Mouse (Mus musculus) stomach, embryonic 15.5 days (tissue): ENCODE data around the gene Pde3b. TPM values are rescaled to one million over a fixed set of nuclear protein-coding genes. Genes with fewer than 3 reads are reported as not detected.

ENCODE experiments used
- ATAC-seq: fragments of 200-750 bp; cut with Nextera tagmentation; 2 replicates; pipeline ENCODE4 v1.8.0; 2017; ENCODE audit warnings: low read depth, moderate number of reproducible peaks, moderate TSS enrichment; ENCODE audit not compliant: insufficient read depth, low FRiP score
- H3K27ac ChIP-seq: fragments of 300-500 bp; sonication (generic); 2 replicates; pipeline ENCODE4 v1.5.1; 2015; ENCODE audit warnings: mild to moderate bottlenecking, inconsistent platforms
- H3K27me3 ChIP-seq: fragments of 300-500 bp; sonication (generic); replicated peaks from 2 replicates; pipeline ENCODE4 v1.6.1; 2015; ENCODE audit warnings: inconsistent platforms
- H3K36me3 ChIP-seq: fragments of 300-500 bp; sonication (generic); 2 replicates; pipeline ENCODE4 v1.6.1; 2015; ENCODE audit warnings: inconsistent platforms
- H3K4me1 ChIP-seq: fragments of 300-500 bp; sonication (generic); 2 replicates; pipeline ENCODE4 v1.6.1; 2015; ENCODE audit warnings: inconsistent platforms
- H3K4me2 ChIP-seq: fragments of 300-500 bp; sonication (generic); 2 replicates; pipeline ENCODE4 v1.6.1; 2015; ENCODE audit warnings: mild to moderate bottlenecking, inconsistent platforms
- H3K4me3 ChIP-seq: fragments of 300-500 bp; sonication (generic); replicated peaks from 2 replicates; pipeline ENCODE4 v1.5.1; 2015; ENCODE audit warnings: inconsistent platforms
- H3K9ac ChIP-seq: fragments of 300-500 bp; sonication (generic); 2 replicates; pipeline ENCODE4 v1.6.1; 2015; ENCODE audit warnings: inconsistent platforms
- H3K9me3 ChIP-seq: fragments of 300-500 bp; sonication (generic); 2 replicates; pipeline ENCODE4 v1.6.1; 2016; ENCODE audit warnings: inconsistent platforms
- WGBS: fragments of 180-500 bp; shearing (Covaris S2); methylation state at CpG from one replicate; pipeline ENCODE4 v1.1.7; 2015; 5-methylcytosine and 5-hydroxymethylcytosine counted together
- polyA plus RNA-seq: library from polyadenylated mRNA; unstranded; fragments of >200 nt; fragmentation: Nextera tagmentation; extraction: Ambion mirVana; gene quantifications from 2 replicates; pipeline ENCODE4 v1.2.1, GENCODE M21; 2015

Gene Pde3b
- polyA plus RNA-seq, 1 experiment from 2014 or later = 4.2 TPM

- 56% methylated on average over 3 of the region's 3 CpGs for WGBS
- no peak overlapping the region for H3K4me3 ChIP-seq
- no peaks in the 10 kb centered on the region for H3K27me3 ChIP-seq
- H3K27ac ChIP-seq = no peak overlapping the region
- H3K9me3 ChIP-seq = no peaks in the 10 kb centered on the region
- H3K36me3 ChIP-seq = no peaks in the 10 kb centered on the region
- no peak for ATAC-seq
- no peak overlapping the region for H3K4me2 ChIP-seq
- H3K4me1 ChIP-seq = no peaks in the 10 kb centered on the region
- no peak overlapping the region for H3K9ac ChIP-seq
These were observed 161.8 kb downstream of the Pde3b start for GRCm38 (mm10) chr7:114576931-114577330.

- Histone ChIP-seq H3K27ac (no peak overlapping the region), H3K4me2 (no peak overlapping the region), H3K9ac (no peak overlapping the region), H3K9me3 (no peaks in the 10 kb centered on the region), H3K4me1 (no peaks in the 10 kb centered on the region), H3K4me3 (no peak overlapping the region), H3K27me3 (no peaks in the 10 kb centered on the region), H3K36me3 (no peaks in the 10 kb centered on the region)
- WGBS = 44% methylated on average over 1 of the region's 1 CpGs
- no peak for ATAC-seq
These were observed 162.6 kb downstream of the Pde3b start for GRCm38 (mm10) chr7:114577665-114578064.

- no peaks in the 10 kb centered on the region for H3K9me3 ChIP-seq
- WGBS = 7% methylated on average over 4 of the region's 4 CpGs
- H3K9ac ChIP-seq = no peak overlapping the region
These were observed 165.3 kb downstream of the Pde3b start for GRCm38 (mm10) chr7:114580426-114580825.

GRCm38 (mm10) chr7:114581200-114581599 lies 166.1 kb downstream of the Pde3b start:
- WGBS = 84% methylated on average over 5 of the region's 5 CpGs
- no peak for ATAC-seq
- no peak overlapping the region for H3K27ac ChIP-seq
- H3K27me3 ChIP-seq = no peaks in the 10 kb centered on the region
- H3K9me3 ChIP-seq = no peaks in the 10 kb centered on the region
- no peak overlapping the region for H3K4me3 ChIP-seq
- no peaks in the 10 kb centered on the region for H3K4me1 ChIP-seq
- no peaks in the 10 kb centered on the region for H3K36me3 ChIP-seq
- H3K9ac ChIP-seq = no peak overlapping the region
- no peak overlapping the region for H3K4me2 ChIP-seq

More at GRCm38 (mm10) chr7:114580426-114580825, 165.3 kb downstream of the Pde3b start:
- Histone ChIP-seq H3K27me3 (no peaks in the 10 kb centered on the region), H3K4me3 (no peak overlapping the region), H3K4me2 (no peak overlapping the region), H3K4me1 (no peaks in the 10 kb centered on the region), H3K27ac (no peak overlapping the region), H3K36me3 (no peaks in the 10 kb centered on the region)
- no peak for ATAC-seq

GRCm38 (mm10) chr7:114582441-114582840 lies 167.4 kb downstream of the Pde3b start:
- Histone ChIP-seq H3K27ac (no peak overlapping the region), H3K27me3 (no peaks in the 10 kb centered on the region), H3K4me1 (no peaks in the 10 kb centered on the region), H3K9me3 (no peaks in the 10 kb centered on the region), H3K4me3 (no peak overlapping the region), H3K4me2 (no peak overlapping the region), H3K36me3 (no peaks in the 10 kb centered on the region), H3K9ac (no peak overlapping the region)
- 39% methylated on average over 2 of the region's 2 CpGs for WGBS
- ATAC-seq = no peak

Other genes with a start within 250 kb of the Pde3b start
- gene Copb1, start 160.6 kb upstream of the Pde3b start, polyA plus RNA-seq = 111 and 127 TPM in 2 replicates
- gene Psma1, start 139.2 kb upstream of the Pde3b start, polyA plus RNA-seq = 378 and 379 TPM in 2 replicates
- 2.4 TPM in 2 replicates for gene Cyp2r1, start 147.7 kb downstream of the Pde3b start, polyA plus RNA-seq
- gene Calca, start 221.1 kb downstream of the Pde3b start, polyA plus RNA-seq = 2.7 and 3.2 TPM in 2 replicates